Mouse (Mus musculus) heart, embryonic 14.5 days (tissue): ENCODE measurements around the gene Rab37. TPM values are rescaled to one million over a fixed set of nuclear protein-coding genes. Genes with fewer than 3 reads are reported as not detected.

Experiments used
- ATAC-seq: fragments of 200-750 bp; cut with Nextera tagmentation; 2 replicates; pipeline ENCODE4 v1.8.0; 2017; ENCODE audit warnings: low read depth, moderate TSS enrichment; ENCODE audit not compliant: insufficient number of reproducible peaks, insufficient read depth, low FRiP score
- H3K27ac ChIP-seq, 2 experiments: fragments of 200-500 bp in 1 of 2; fragments of 300-500 bp in 1 of 2; sonication (generic) in 1 of 2; replicated peaks in 1 of 2; 2 replicates each; pipeline ENCODE4 v1.5.1; 2012 to 2014; ENCODE audit warnings: low read depth in 2 of 2, low read length in 2 of 2, control low read depth in 1 of 2, mild to moderate bottlenecking in 1 of 2, mixed read lengths in 1 of 2; ENCODE audit not compliant: control insufficient read depth in 1 of 2, insufficient read depth in 1 of 2
- H3K27me3 ChIP-seq: fragments of 300-500 bp; sonication (generic); 2 replicates; pipeline ENCODE4 v1.6.1; 2014; ENCODE audit warnings: mild to moderate bottlenecking, low read length, control low read depth; ENCODE audit not compliant: control insufficient read depth, insufficient read depth
- H3K36me3 ChIP-seq: fragments of 300-500 bp; sonication (generic); 2 replicates; pipeline ENCODE4 v1.6.1; 2014; ENCODE audit warnings: mild to moderate bottlenecking, control low read depth, low read length, mixed read lengths; ENCODE audit not compliant: control insufficient read depth, insufficient read depth
- H3K4me1 ChIP-seq, 2 experiments: fragments of 200-500 bp in 1 of 2; fragments of 300-500 bp in 1 of 2; sonication (generic) in 1 of 2; 2 replicates each; pipeline ENCODE4 v1.6.1; 2012 to 2014; ENCODE audit warnings: low read length in 2 of 2, control low read depth in 1 of 2, mixed read lengths in 1 of 2; ENCODE audit not compliant: control insufficient read depth in 2 of 2, insufficient read depth in 2 of 2
- H3K4me2 ChIP-seq: fragments of 300-500 bp; sonication (generic); 2 replicates; pipeline ENCODE4 v1.6.1; 2014; ENCODE audit warnings: mild to moderate bottlenecking, low read length
- H3K4me3 ChIP-seq, 2 experiments: fragments of 200-500 bp in 1 of 2; fragments of 300-500 bp in 1 of 2; sonication (generic) in 1 of 2; 2 replicates each; pipeline ENCODE4 v1.5.1; 2012 to 2014; ENCODE audit warnings: low read length in 2 of 2, mild to moderate bottlenecking in 2 of 2, control low read depth in 1 of 2, low read depth in 1 of 2, moderate library complexity in 1 of 2; ENCODE audit not compliant: control insufficient read depth in 1 of 2, insufficient read depth in 1 of 2
- H3K9ac ChIP-seq: fragments of 300-500 bp; sonication (generic); 2 replicates; pipeline ENCODE4 v1.6.1; 2014; ENCODE audit warnings: mild to moderate bottlenecking, low read length
- H3K9me3 ChIP-seq: fragments of 300-500 bp; sonication (generic); 2 replicates; pipeline ENCODE4 v1.6.1; 2016; ENCODE audit warnings: low read length, control low read depth; ENCODE audit not compliant: control insufficient read depth
- WGBS: fragments of 180-500 bp; shearing (Covaris S2); extraction: QIAGEN DNeasy Blood & Tissue Kit; methylation state at CpG from one replicate; pipeline ENCODE4 v1.1.7; 2014; 5-methylcytosine and 5-hydroxymethylcytosine counted together
- polyA plus RNA-seq: library from polyadenylated mRNA; unstranded; fragments of >200 nt; fragmentation: Nextera tagmentation; extraction: Ambion mirVana; gene quantifications from 2 replicates; pipeline ENCODE4 v1.2.1, GENCODE M21; 2014

The Rab37 gene
- polyA plus RNA-seq, 1 experiment from 2014 or later: 0.89 TPM

GRCm38 (mm10) chr11:115138597-115139262, 47.5 kb downstream of the Rab37 start:
- no peak for ATAC-seq
- H3K9me3 ChIP-seq: no peaks in the 10 kb centered on the region
- 62% methylated on average over 5 of the region's 5 CpGs for WGBS
- no peak overlapping the region for H3K4me3 ChIP-seq
- H3K36me3 ChIP-seq: no peaks in the 10 kb centered on the region
- H3K9ac ChIP-seq: no peak overlapping the region
- H3K27ac ChIP-seq: no peak overlapping the region
- H3K27me3 ChIP-seq: 0 out of 2 replicates have a peak, but pooled peaks cover 3% of the 10 kb centered on the region
- H3K4me1 ChIP-seq: no peaks in the 10 kb centered on the region
- no peak overlapping the region for H3K4me2 ChIP-seq

- WGBS: 65% methylated on average over 2 of the region's 2 CpGs
- Histone ChIP-seq H3K27me3 (0 out of 2 replicates have a peak, but pooled peaks cover 3% of the 10 kb centered on the region), H3K4me3 (no peak overlapping the region), H3K9me3 (no peaks in the 10 kb centered on the region), H3K4me2 (no peak overlapping the region), H3K9ac (no peak overlapping the region), H3K27ac (no peak overlapping the region), H3K36me3 (no peaks in the 10 kb centered on the region), H3K4me1 (no peaks in the 10 kb centered on the region)
- no peak for ATAC-seq
Observed at GRCm38 (mm10) chr11:115141970-115142369, 50.7 kb downstream of the Rab37 start.

- Histone ChIP-seq H3K4me2 (no peak overlapping the region), H3K4me3 (no peak overlapping the region), H3K27ac (no peak overlapping the region), H3K9me3 (0 out of 2 replicates have a peak, but pooled peaks cover 6% of the 10 kb centered on the region), H3K27me3 (peaks cover 4% of the 10 kb centered on the region; the same call in 1 of the 2 replicates), H3K4me1 (peaks cover 0 to 6% of the 10 kb centered on the region in 2 experiments; a peak in 2 of 4 replicates), H3K9ac (no peak overlapping the region), H3K36me3 (no peaks in the 10 kb centered on the region)
- 84% methylated on average over 4 of the region's 4 CpGs for WGBS
- ATAC-seq: no peak
Observed at GRCm38 (mm10) chr11:115147813-115148212, 56.6 kb downstream of the Rab37 start.

- H3K4me2 ChIP-seq: no peak overlapping the region
- no peaks in the 10 kb centered on the region for H3K36me3 ChIP-seq
- no peak overlapping the region for H3K9ac ChIP-seq
- peaks cover 0 to 11% of the 10 kb centered on the region in 2 experiments; a peak in 2 of 4 replicates for H3K4me1 ChIP-seq
- no peak for ATAC-seq
- 63% methylated on average over 6 of the region's 6 CpGs for WGBS
- 0 out of 2 replicates have a peak, but pooled peaks cover 6% of the 10 kb centered on the region for H3K9me3 ChIP-seq
- H3K4me3 ChIP-seq: no peak overlapping the region
- peaks cover 27% of the 10 kb centered on the region for H3K27me3 ChIP-seq
- no peak overlapping the region for H3K27ac ChIP-seq
Observed at GRCm38 (mm10) chr11:115150741-115151254, 59.6 kb downstream of the Rab37 start.

GRCm38 (mm10) chr11:115151755-115152429, 60.7 kb downstream of the Rab37 start:
- Histone ChIP-seq H3K4me3 (peak overlapping the region; percentile 31 to 36), H3K9me3 (0 out of 2 replicates have a peak, but pooled peaks cover 6% of the 10 kb centered on the region), H3K27me3 (peaks cover 37% of the 10 kb centered on the region), H3K27ac (no peak overlapping the region), H3K4me1 (peaks cover 0 to 11% of the 10 kb centered on the region in 2 experiments; a peak in 2 of 4 replicates), H3K36me3 (no peaks in the 10 kb centered on the region), H3K9ac (peak overlapping the region; percentile 54; the same call in 1 of the 2 replicates), H3K4me2 (peak overlapping the region; percentile 69)
- 5% methylated on average over 15 of the region's 15 CpGs for WGBS
- ATAC-seq: no peak

- Histone ChIP-seq H3K27me3 (peaks cover 37% of the 10 kb centered on the region), H3K36me3 (no peaks in the 10 kb centered on the region), H3K27ac (no peak overlapping the region), H3K9me3 (0 out of 2 replicates have a peak, but pooled peaks cover 6% of the 10 kb centered on the region), H3K9ac (no peak overlapping the region), H3K4me2 (no peak overlapping the region), H3K4me1 (peaks cover 5 to 18% of the 10 kb centered on the region in 2 experiments), H3K4me3 (no peak overlapping the region)
- 76% methylated on average over 9 of the region's 9 CpGs for WGBS
- ATAC-seq: no peak
Observed at GRCm38 (mm10) chr11:115153088-115153487, 61.9 kb downstream of the Rab37 start.

GRCm38 (mm10) chr11:115153699-115154292, 62.6 kb downstream of the Rab37 start:
- Histone ChIP-seq H3K4me2 (peak overlapping the region; percentile 58), H3K27ac (no peak overlapping the region), H3K27me3 (peaks cover 37% of the 10 kb centered on the region), H3K9me3 (0 out of 2 replicates have a peak, but pooled peaks cover 6% of the 10 kb centered on the region), H3K36me3 (no peaks in the 10 kb centered on the region), H3K9ac (peak overlapping the region; percentile 38; the same call in 1 of the 2 replicates), H3K4me1 (peaks cover 12 to 21% of the 10 kb centered on the region in 2 experiments), H3K4me3 (peak overlapping the region; percentile 33 to 34)
- WGBS: under 1% methylated on average over 35 of the region's 35 CpGs
- peak; percentile 51 for ATAC-seq
